ENCODE assay signal across 18 mouse cellular contexts in genomic region chr14:122713793-122714192, GRCm38 (mm10).
"Had no signal": no experiment of that assay in that cellular context is flagged by ENCODE, and none has a peak within 500 bp of the region (broad histone marks: within the 10 kb centered on the region; RNA-seq: fewer than 3 reads in every experiment).

No protein-coding gene starts in this region.

- H3K36me3 ChIP-seq: neural tube, embryonic 12.5 days; neural tube, embryonic 15.5 days; stomach, embryonic 15.5 days had no signal

- H3K27me3 ChIP-seq: megakaryocyte, embryonic 14.5 days; neural tube, embryonic 12.5 days; neural tube, embryonic 15.5 days; stomach, embryonic 15.5 days had no signal

- H3K9ac ChIP-seq: liver, embryonic 14.5 days; neural tube, embryonic 12.5 days; neural tube, embryonic 15.5 days; stomach, embryonic 15.5 days had no signal

- H3K9me3 ChIP-seq: megakaryocyte, embryonic 14.5 days; neural tube, embryonic 12.5 days; neural tube, embryonic 15.5 days; stomach, embryonic 15.5 days had no signal

- H3K4me3 ChIP-seq: left cerebral cortex, adult 2 months; megakaryocyte, embryonic 14.5 days; neural tube, embryonic 12.5 days; neural tube, embryonic 15.5 days; stomach, embryonic 15.5 days had no signal

- H3K4me1 ChIP-seq: neural tube, embryonic 15.5 days; stomach, embryonic 15.5 days had no signal

- DNase-seq: kidney, adult 2 months; kidney, postnatal 25 days; layer of hippocampus, postnatal 36 days; lung, adult 18-20 months; midbrain, embryonic 14.5 days; retina, postnatal 1 day; right cerebral cortex, postnatal 25 days; spleen, adult 18-20 months; thymus, postnatal 25 days had no signal

- H3K4me2 ChIP-seq: midbrain, embryonic 11.5 days; neural tube, embryonic 12.5 days; neural tube, embryonic 15.5 days; stomach, embryonic 15.5 days had no signal

- H3K27ac ChIP-seq: kidney, postnatal 0 days; left cerebral cortex, adult 2 months; liver, embryonic 14.5 days; macrophage; neural tube, embryonic 12.5 days; neural tube, embryonic 15.5 days; stomach, embryonic 15.5 days had no signal
